Mouse (Mus musculus) gonadal fat pad, adult 2 months (tissue): ENCODE data around the gene Tsga10. TPM values are rescaled to one million over a fixed set of nuclear protein-coding genes. Genes with fewer than 3 reads are reported as not detected.

ENCODE experiments used
- DNase-seq: peaks from one replicate; pipeline ENCODE4 v3.0.0-alpha.2; 2012; ENCODE audit warnings: low read depth
- polyA plus RNA-seq: library from polyadenylated mRNA; depleted of rRNA; stranded (reverse); fragments of >200 nt; gene quantifications from 2 replicates; pipeline ENCODE4 v1.2.3, GENCODE M21; 2012; rRNA removed

Gene Tsga10
- polyA plus RNA-seq, result 0.99 and 1.0 TPM in 2 replicates

DNA sequence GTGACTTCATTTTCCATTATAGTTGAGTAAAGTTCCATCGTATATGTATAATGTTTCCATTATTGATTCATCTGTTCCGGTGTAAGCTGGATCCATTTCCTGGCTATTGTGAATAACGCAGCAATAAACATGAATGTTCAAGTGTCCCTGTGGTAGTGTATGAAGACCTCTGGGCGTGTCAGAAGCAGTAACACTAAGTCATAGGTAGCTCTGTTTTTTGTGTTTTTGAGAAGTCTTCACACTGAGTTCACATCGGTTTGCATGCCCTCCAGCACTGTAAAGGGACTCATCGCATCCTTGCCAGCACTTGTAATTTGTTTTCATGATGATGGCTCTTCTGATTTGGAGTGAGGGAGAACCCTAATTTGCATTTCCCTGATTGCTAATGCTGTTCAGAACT is at the start of gene Tsga10:
Tsga10 (minus strand) TSS at position 144 of the 400 bp plus-strand sequence.
- DNase-seq, result no peak

- no peak for DNase-seq
Observed at GRCm38 (mm10) chr1:37912751-37913150, 46.5 kb upstream of the Tsga10 start.

GRCm38 (mm10) chr1:37903178-37903577 is 36.9 kb upstream of the Tsga10 start:
- DNase-seq, result no peak

- no peak for DNase-seq
Observed at GRCm38 (mm10) chr1:37900288-37900687, 34.1 kb upstream of the Tsga10 start.

GRCm38 (mm10) chr1:37899816-37900215 is 33.6 kb upstream of the Tsga10 start:
- no peak for DNase-seq

GRCm38 (mm10) chr1:37894606-37895005 is 28.4 kb upstream of the Tsga10 start:
- no peak for DNase-seq

DNA sequence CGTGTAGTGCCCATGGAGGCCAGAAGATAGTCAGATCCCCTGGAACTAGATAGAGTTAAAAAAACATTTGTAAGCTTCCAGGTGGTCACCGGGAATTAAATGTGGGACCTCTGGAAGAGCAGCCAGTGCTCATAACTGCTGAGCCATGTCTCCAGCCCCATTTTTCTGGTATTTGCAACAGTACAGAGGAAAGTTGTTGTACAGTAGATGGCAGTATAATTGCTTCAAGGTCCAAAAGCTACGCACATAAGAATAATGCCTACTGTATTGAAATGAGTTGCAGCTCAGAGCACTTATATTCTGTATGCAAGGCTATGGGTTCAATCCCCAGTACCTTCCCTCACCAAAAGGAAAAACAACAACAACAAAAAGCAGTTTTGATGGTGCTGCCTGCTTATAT is 25.2 kb upstream of the Tsga10 start:
- DNase-seq, result no peak

DNA sequence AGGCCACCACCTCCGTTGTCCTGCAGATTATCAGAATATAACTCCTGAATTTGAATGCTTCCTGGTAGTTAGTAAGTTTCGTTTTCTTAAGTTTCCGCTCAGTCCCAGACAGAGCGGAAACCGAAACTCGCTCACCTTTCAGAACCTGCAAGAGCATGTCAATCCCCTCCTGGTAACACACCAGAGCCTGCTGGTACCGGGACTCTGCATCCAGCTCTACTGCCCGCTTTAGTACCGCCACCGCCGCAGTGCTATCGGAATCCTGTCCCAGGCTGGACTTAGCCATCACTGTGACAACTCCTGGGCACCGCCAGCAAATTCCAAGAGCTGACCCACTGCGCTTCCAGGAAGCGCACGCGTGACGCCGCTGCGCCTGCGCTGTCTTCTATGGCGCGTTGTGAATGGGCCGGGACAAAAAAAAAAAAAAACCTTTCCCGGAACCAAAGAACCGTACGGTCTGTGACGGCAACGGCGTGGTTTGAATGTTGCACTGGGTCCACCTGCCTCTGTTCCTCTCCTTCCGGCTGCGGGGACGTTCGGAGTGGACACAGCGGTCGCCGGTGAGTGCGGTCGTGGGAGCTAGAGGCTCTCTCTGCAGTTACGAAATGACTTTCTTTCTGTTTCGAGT is 23.9 kb upstream of the Tsga10 start, which contains the start of the genes Mitd1 and Mrpl30:
Mitd1 (minus strand) TSS at position 387 of the 628 bp plus-strand sequence.
Mrpl30 (plus strand) TSS at position 453 of the 628 bp plus-strand sequence.
- peak; percentile 54 for DNase-seq

GRCm38 (mm10) chr1:37889206-37889605 is 23.0 kb upstream of the Tsga10 start:
- no peak for DNase-seq

GRCm38 (mm10) chr1:37884451-37884850 is 18.2 kb upstream of the Tsga10 start:
- no peak for DNase-seq

DNA sequence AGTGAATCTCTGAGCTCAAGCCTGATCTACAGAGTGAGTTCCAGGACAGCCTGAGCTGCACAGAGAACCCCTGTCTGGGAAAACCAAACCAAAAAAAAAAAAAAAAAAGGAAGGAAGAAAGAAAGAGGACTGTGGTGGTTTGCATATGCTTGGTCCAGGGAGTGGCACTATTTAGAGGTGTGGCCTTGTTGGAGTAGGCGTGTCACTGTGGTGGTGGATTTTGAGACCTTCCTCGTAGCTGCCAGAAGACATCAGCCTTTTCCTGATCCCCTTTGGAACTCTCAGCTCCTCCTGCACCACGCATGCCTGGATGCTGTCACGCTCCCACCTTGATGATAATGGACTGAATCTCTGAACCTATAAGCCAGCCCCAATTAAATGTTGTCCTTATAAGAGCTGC is 17.2 kb upstream of the Tsga10 start:
- DNase-seq, result no peak

GRCm38 (mm10) chr1:37877736-37878460 is 11.7 kb upstream of the Tsga10 start:
- DNase-seq, result no peak

DNA sequence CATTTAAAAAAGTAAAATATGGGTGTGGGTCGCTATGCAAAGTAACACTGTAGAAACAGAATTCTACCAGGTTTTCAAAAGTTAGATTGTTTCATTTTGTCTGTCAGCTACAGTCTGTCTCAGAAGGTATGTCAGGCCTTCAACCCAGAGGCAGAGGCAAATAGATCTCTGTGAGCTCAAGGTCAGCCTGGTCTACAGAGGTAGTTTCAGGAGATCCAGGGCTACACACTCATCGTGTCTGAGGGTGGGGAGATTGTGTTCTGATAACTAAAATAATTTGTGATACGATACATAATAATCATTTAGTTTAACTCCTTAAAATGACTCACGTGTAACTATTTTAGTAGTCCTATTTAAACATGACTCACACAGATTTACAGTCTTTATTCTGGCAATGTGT is 6.9 kb upstream of the Tsga10 start:
- no peak for DNase-seq

- no peak for DNase-seq
Observed at GRCm38 (mm10) chr1:37872131-37873067, 6.2 kb upstream of the Tsga10 start.

GRCm38 (mm10) chr1:37871704-37872103 is 5.5 kb upstream of the Tsga10 start, which contains the start of gene Lipt1:
Lipt1 (plus strand) TSS chr1:37871738.
- DNase-seq, result no peak

GRCm38 (mm10) chr1:37869362-37869761 is 3.1 kb upstream of the Tsga10 start:
- no peak for DNase-seq

- no peak for DNase-seq
Observed at GRCm38 (mm10) chr1:37868640-37869039, 2.4 kb upstream of the Tsga10 start.

DNA sequence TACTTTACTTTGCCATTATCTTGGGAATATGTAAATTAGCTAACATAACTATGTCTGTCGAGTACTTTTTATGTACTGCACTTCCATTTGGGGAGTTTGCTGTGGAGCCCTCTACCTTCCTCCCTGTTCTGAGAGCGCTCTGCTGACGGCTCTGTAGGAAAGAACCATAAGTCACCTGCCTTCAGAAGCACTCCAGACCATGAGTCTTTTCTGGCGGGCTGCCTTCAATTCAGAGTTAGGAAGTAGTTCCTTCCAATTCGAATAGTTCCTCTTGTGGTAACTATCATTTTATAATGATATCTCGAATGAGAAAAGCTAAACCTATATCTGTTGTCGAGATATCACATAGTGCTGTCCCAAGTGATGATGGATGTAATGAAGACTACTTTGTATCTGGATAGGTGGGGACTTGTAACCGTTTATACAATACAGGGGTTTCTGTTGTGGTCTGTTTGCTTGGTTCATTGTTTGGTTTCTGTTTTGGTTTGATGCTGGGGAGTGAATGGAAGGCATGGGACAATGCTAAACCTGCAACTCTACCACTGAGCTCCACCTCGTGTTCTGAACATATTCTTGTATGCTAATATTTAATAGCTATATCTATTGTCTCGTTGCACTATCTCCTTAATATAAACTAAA is 1.6 kb upstream of the Tsga10 start:
- DNase-seq, result no peak

- no peak for DNase-seq
Observed at GRCm38 (mm10) chr1:37867056-37867455, 827 bp upstream of the Tsga10 start.

GRCm38 (mm10) chr1:37865401-37866215 is 621 bp downstream of the Tsga10 start:
- DNase-seq, result no peak
